Mouse (Mus musculus): Measurements from ENCODE around the gene Zbtb12. TPM values are rescaled to one million over a fixed set of nuclear protein-coding genes. Genes with fewer than 3 reads are reported as not detected.

Zbtb12 gene
- 6.2 and 6.7 TPM in 2 replicates for polyA plus RNA-seq (2012; rRNA removed; ENCODE audit: low replicate concordance)

GRCm38 (mm10) chr17:34879336-34879879 is at the start of gene Zbtb12:
Gene Zbtb12, plus strand, starts transcription at chr17:34879483.

GRCm38 (mm10) chr17:34836856-34837221 is 42.4 kb upstream of the Zbtb12 start, which contains the start of the genes Stk19 and Dxo:
Gene Stk19, minus strand, starts transcription at chr17:34836945.
Gene Dxo, plus strand, starts transcription at chr17:34837019.

GRCm38 (mm10) chr17:34849722-34850516 is 29.4 kb upstream of the Zbtb12 start, which contains the start of the genes Skiv2l and Nelfe:
Gene Skiv2l, minus strand, starts transcription at chr17:34850210.
Gene Nelfe, plus strand, starts transcription at chr17:34850391.

GRCm38 (mm10) chr17:34862416-34863081 is 16.7 kb upstream of the Zbtb12 start, which contains the start of gene Cfb:
Gene Cfb, minus strand, starts transcription at chr17:34862518.

GRCm38 (mm10) chr17:34881683-34882310 is 2.5 kb downstream of the Zbtb12 start, which contains the start of gene Gm20547:
Gene Gm20547, minus strand, starts transcription at chr17:34882042.

GRCm38 (mm10) chr17:34898160-34898586 is 18.9 kb downstream of the Zbtb12 start, which contains the start of the genes C2 and Ehmt2:
Gene C2, minus strand, starts transcription at chr17:34898265.
Gene Ehmt2, plus strand, starts transcription at chr17:34898469.

GRCm38 (mm10) chr17:34913930-34914665 is 34.8 kb downstream of the Zbtb12 start, which contains the start of gene Slc44a4:
Gene Slc44a4, plus strand, starts transcription at chr17:34914466.

GRCm38 (mm10) chr17:34931061-34931734 is 51.9 kb downstream of the Zbtb12 start, which contains the start of gene Neu1:
Gene Neu1, plus strand, starts transcription at chr17:34931253.

Other genes starting within 250 kb of the Zbtb12 start
- 7.7 and 10.5 TPM in 2 replicates for gene Prrt1, start 249.9 kb upstream of the Zbtb12 start, polyA plus RNA-seq (2012; rRNA removed; ENCODE audit: low replicate concordance)
- 1.8 and 2.4 TPM in 2 replicates for gene Fkbpl, start 234.7 kb upstream of the Zbtb12 start, polyA plus RNA-seq (2012; rRNA removed; ENCODE audit: low replicate concordance)
- gene Atf6b, start 232.3 kb upstream of the Zbtb12 start, polyA plus RNA-seq (2012; rRNA removed; ENCODE audit: low replicate concordance), result 67.2 and 71.2 TPM in 2 replicates
- gene Tnxb, start 208.9 kb upstream of the Zbtb12 start, polyA plus RNA-seq (2012; rRNA removed; ENCODE audit: low replicate concordance), result 10.1 and 15.3 TPM in 2 replicates
- 13.4 and 20.2 TPM in 2 replicates for gene C4b, start 135.6 kb upstream of the Zbtb12 start, polyA plus RNA-seq (2012; rRNA removed; ENCODE audit: low replicate concordance)
- gene Cyp21a1, start 74.9 kb upstream of the Zbtb12 start, polyA plus RNA-seq (2012; rRNA removed; ENCODE audit: low replicate concordance), result 4.3 and 8.4 TPM in 2 replicates
- 55.2 and 59.8 TPM in 2 replicates for gene Stk19, start 42.5 kb upstream of the Zbtb12 start, polyA plus RNA-seq (2012; rRNA removed; ENCODE audit: low replicate concordance)
- gene Dxo, start 42.5 kb upstream of the Zbtb12 start, polyA plus RNA-seq (2012; rRNA removed; ENCODE audit: low replicate concordance), result 63.9 and 83.5 TPM in 2 replicates
- 66.9 and 74.8 TPM in 2 replicates for gene Skiv2l, start 29.3 kb upstream of the Zbtb12 start, polyA plus RNA-seq (2012; rRNA removed; ENCODE audit: low replicate concordance)
- gene Nelfe, start 29.1 kb upstream of the Zbtb12 start, polyA plus RNA-seq (2012; rRNA removed; ENCODE audit: low replicate concordance), result 14.9 and 36.1 TPM in 2 replicates
- 16.5 and 49.9 TPM in 2 replicates for gene Cfb, start 17.0 kb upstream of the Zbtb12 start, polyA plus RNA-seq (2012; rRNA removed; ENCODE audit: low replicate concordance)
- not detected in 2 replicates for gene Gm20547, start 2.6 kb downstream of the Zbtb12 start, polyA plus RNA-seq (2012; rRNA removed; ENCODE audit: low replicate concordance)
- gene C2, start 18.8 kb downstream of the Zbtb12 start, polyA plus RNA-seq (2012; rRNA removed; ENCODE audit: low replicate concordance), result 5.1 and 6.8 TPM in 2 replicates
- 206 and 215 TPM in 2 replicates for gene Ehmt2, start 19.0 kb downstream of the Zbtb12 start, polyA plus RNA-seq (2012; rRNA removed; ENCODE audit: low replicate concordance)
- 74.7 and 81.1 TPM in 2 replicates for gene Slc44a4, start 35.0 kb downstream of the Zbtb12 start, polyA plus RNA-seq (2012; rRNA removed; ENCODE audit: low replicate concordance)
- 40.9 and 52.9 TPM in 2 replicates for gene Neu1, start 51.8 kb downstream of the Zbtb12 start, polyA plus RNA-seq (2012; rRNA removed; ENCODE audit: low replicate concordance)
- 5.4 and 9.5 TPM in 2 replicates for gene Hspa1b, start 79.8 kb downstream of the Zbtb12 start, polyA plus RNA-seq (2012; rRNA removed; ENCODE audit: low replicate concordance)
- not detected in 2 replicates for gene Gm20481, start 90.4 kb downstream of the Zbtb12 start, polyA plus RNA-seq (2012; rRNA removed; ENCODE audit: low replicate concordance)
- gene Hspa1a, start 92.7 kb downstream of the Zbtb12 start, polyA plus RNA-seq (2012; rRNA removed; ENCODE audit: low replicate concordance), result 4.9 and 6.7 TPM in 2 replicates
- 0.15 and 0.22 TPM in 2 replicates for gene Hspa1l, start 93.2 kb downstream of the Zbtb12 start, polyA plus RNA-seq (2012; rRNA removed; ENCODE audit: low replicate concordance)
- gene Lsm2, start 102.4 kb downstream of the Zbtb12 start, polyA plus RNA-seq (2012; rRNA removed; ENCODE audit: low replicate concordance), result 88.2 and 110 TPM in 2 replicates
- 142 and 150 TPM in 2 replicates for gene Vars, start 121.5 kb downstream of the Zbtb12 start, polyA plus RNA-seq (2012; rRNA removed; ENCODE audit: low replicate concordance)
- 1.6 and 2.0 TPM in 2 replicates for gene Vwa7, start 137.1 kb downstream of the Zbtb12 start, polyA plus RNA-seq (2012; rRNA removed; ENCODE audit: low replicate concordance)
- 0.41 and 0.69 TPM in 2 replicates for gene Sapcd1, start 148.5 kb downstream of the Zbtb12 start, polyA plus RNA-seq (2012; rRNA removed; ENCODE audit: low replicate concordance)
- 2.0 and 5.6 TPM in 2 replicates for gene Msh5, start 167.3 kb downstream of the Zbtb12 start, polyA plus RNA-seq (2012; rRNA removed; ENCODE audit: low replicate concordance)
- 133 and 202 TPM in 2 replicates for gene Clic1, start 170.5 kb downstream of the Zbtb12 start, polyA plus RNA-seq (2012; rRNA removed; ENCODE audit: low replicate concordance)
- gene Ddah2, start 179.6 kb downstream of the Zbtb12 start, polyA plus RNA-seq (2012; rRNA removed; ENCODE audit: low replicate concordance), result 13.4 and 17.5 TPM in 2 replicates
- 0.85 and 7.5 TPM in 2 replicates for gene Ly6g6c, start 185.9 kb downstream of the Zbtb12 start, polyA plus RNA-seq (2012; rRNA removed; ENCODE audit: low replicate concordance)
- gene Mpig6b, start 186.7 kb downstream of the Zbtb12 start, polyA plus RNA-seq (2012; rRNA removed; ENCODE audit: low replicate concordance), result 0.18 and 0.55 TPM in 2 replicates
- gene Ly6g6e, start 197.4 kb downstream of the Zbtb12 start, polyA plus RNA-seq (2012; rRNA removed; ENCODE audit: low replicate concordance), result 0.15 and 29.8 TPM in 2 replicates
- gene Ly6g6d, start 198.6 kb downstream of the Zbtb12 start, polyA plus RNA-seq (2012; rRNA removed; ENCODE audit: low replicate concordance), result 5.8 and 13.6 TPM in 2 replicates
- 3.3 and 4.6 TPM in 2 replicates for gene Ly6g6f, start 206.1 kb downstream of the Zbtb12 start, polyA plus RNA-seq (2012; rRNA removed; ENCODE audit: low replicate concordance)
- 135 and 240 TPM in 2 replicates for gene Abhd16a, start 209.8 kb downstream of the Zbtb12 start, polyA plus RNA-seq (2012; rRNA removed; ENCODE audit: low replicate concordance)
- not detected in 2 replicates for gene Ly6g5c, start 228.8 kb downstream of the Zbtb12 start, polyA plus RNA-seq (2012; rRNA removed; ENCODE audit: low replicate concordance)
- gene Ly6g5b, start 235.9 kb downstream of the Zbtb12 start, polyA plus RNA-seq (2012; rRNA removed; ENCODE audit: low replicate concordance), result 1.7 TPM in 2 replicates
- 15.1 and 26.1 TPM in 2 replicates for gene Gpank1, start 242.0 kb downstream of the Zbtb12 start, polyA plus RNA-seq (2012; rRNA removed; ENCODE audit: low replicate concordance)
- 334 and 557 TPM in 2 replicates for gene Csnk2b, start 242.6 kb downstream of the Zbtb12 start, polyA plus RNA-seq (2012; rRNA removed; ENCODE audit: low replicate concordance)
- gene D17H6S53E, start 246.9 kb downstream of the Zbtb12 start, polyA plus RNA-seq (2012; rRNA removed; ENCODE audit: low replicate concordance), result 21.5 and 30.6 TPM in 2 replicates